17 mouse cellular contexts compared by ENCODE assay signal in genomic region chr5:26918763-26919162, GRCm38 (mm10).
DNase-seq lines count a peak whose midpoint lies in the region; ATAC-seq lines count a peak whose summit lies in the region.
"Had no signal": no experiment of that assay in that cellular context is flagged by ENCODE, and none has a peak within 500 bp of the region (broad histone marks: within the 10 kb centered on the region; RNA-seq: fewer than 3 reads in every experiment).

No protein-coding gene starts in this region.

- DNase-seq in cerebellum, adult 11 months, result peak; percentile 54
- peak; percentile 82 for DNase-seq in brain, adult 2 months (ENCODE audit: low read depth, low spot score)
- peak; percentile 80 for DNase-seq in cerebellum, adult 9-10 months
- DNase-seq in cerebellum, postnatal 25 days, result peak; percentile 57 to 76
- no peak for DNase-seq in frontal cortex, postnatal 36 days (ENCODE audit: low spot score in 2 of 2)
- DNase-seq in ovary, postnatal 10 days (ENCODE audit: low spot score), result no peak
- DNase-seq: adrenal gland, adult 8-10 months; adrenal gland, postnatal 36 days; B cell, adult 2 months; gastrocnemius, postnatal 25 days; heart, postnatal 10 days; heart, postnatal 4 days; kidney, adult 2 months had no signal

- ATAC-seq in cerebellum, adult (ENCODE audit: insufficient number of reproducible peaks, low FRiP score, low TSS enrichment), result no peak
- ATAC-seq: CD4-positive, CD25-positive, alpha-beta regulatory T cell, adult 4 months; forebrain, embryonic 15.5 days; intestine, embryonic 16.5 days had no signal

Comparison
In these comparisons a context has a peak if more than half of its experiments do, and no peak if none do; other contexts are left out.
1. DNase-seq: peak in cerebellum, adult 11 months (single experiment), brain, adult 2 months (single experiment), cerebellum, adult 9-10 months (single experiment) and cerebellum, postnatal 25 days (2 of 2); none in frontal cortex, postnatal 36 days (0 of 2) and ovary, postnatal 10 days (single experiment).